Mouse (Mus musculus) ES-Bruce4 (cell line): ENCODE data around the gene Plpp4.

ENCODE experiments used
- CTCF ChIP-seq: IDR thresholded peaks from one replicate; pipeline ENCODE4 v1.8.1; 2011; ENCODE audit warnings: low read depth, low read length
- EP300 ChIP-seq: IDR thresholded peaks from 2 replicates; pipeline ENCODE4 v1.6.1; 2011; ENCODE audit warnings: low read depth, low read length; ENCODE audit not compliant: insufficient read depth
- POLR2A ChIP-seq: IDR thresholded peaks from one replicate; pipeline ENCODE4 v1.8.1; 2011; ENCODE audit warnings: low read length; ENCODE audit not compliant: insufficient read depth

DNA sequence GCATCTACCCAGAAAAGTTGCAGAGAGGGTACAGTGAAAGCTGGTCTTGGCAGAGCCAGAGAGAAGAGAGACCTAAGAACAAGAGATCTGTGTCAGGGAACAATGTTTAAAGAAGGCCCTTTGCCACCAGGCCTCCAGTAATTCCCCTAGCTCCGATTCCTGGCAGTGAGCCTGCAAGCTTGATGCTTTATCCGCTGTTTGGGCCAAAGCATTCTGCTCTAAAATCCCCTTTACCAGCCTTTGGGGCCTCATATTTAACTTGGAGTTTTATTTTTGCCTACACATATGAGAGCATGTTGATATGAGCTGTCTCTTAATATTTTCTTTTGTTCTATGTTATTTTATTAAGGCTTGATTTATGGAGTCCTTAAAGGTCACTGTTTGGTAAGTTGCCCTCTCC, 57.1 kb downstream of the Plpp4 start:
- TF ChIP-seq EP300 (no peak), CTCF (no peak), POLR2A (no peak)
